Mouse (Mus musculus) kidney, adult 2 months (tissue): ENCODE measurements around the gene Snx13.

ENCODE experiments used
- CTCF ChIP-seq: fragments of 200-500 bp; conservative IDR thresholded peaks from 2 replicates; pipeline ENCODE4 v1.5.1; 2011; ENCODE audit warnings: low read depth, mild to moderate bottlenecking, control low read depth, low read length, moderate library complexity, mixed read lengths; ENCODE audit not compliant: insufficient read depth, insufficient read length
- POLR2A ChIP-seq: fragments of 200-500 bp; IDR thresholded peaks from one replicate; pipeline ENCODE4 v1.6.1; 2011; ENCODE audit warnings: low read depth, low read length, control low read depth

GRCm38 (mm10) chr12:35123549-35123948, 76.6 kb downstream of the Snx13 start:
- TF ChIP-seq POLR2A (no peak), CTCF (no peak)
